Mouse (Mus musculus): ENCODE measurements around the gene Rassf3.

Gene Rassf3

GRCm38 (mm10) chr10:121429981-121430682 is 46.0 kb downstream of the Rassf3 start:
- no peak for DNase-seq (ENCODE audit: low spot score)

GRCm38 (mm10) chr10:121429581-121429980 is 46.6 kb downstream of the Rassf3 start:
- DNase-seq (ENCODE audit: low spot score): no peak

- DNase-seq (ENCODE audit: low spot score): no peak
Observed at GRCm38 (mm10) chr10:121429089-121429488, 47.1 kb downstream of the Rassf3 start.

GRCm38 (mm10) chr10:121428011-121428711 is 48.0 kb downstream of the Rassf3 start:
- no peak for DNase-seq (ENCODE audit: low spot score)

GRCm38 (mm10) chr10:121427136-121427535 is 49.0 kb downstream of the Rassf3 start:
- no peak for DNase-seq (ENCODE audit: low spot score)

GRCm38 (mm10) chr10:121426458-121427070 is 49.6 kb downstream of the Rassf3 start:
- no peak for DNase-seq (ENCODE audit: low spot score)

GRCm38 (mm10) chr10:121425506-121426025 is 50.6 kb downstream of the Rassf3 start:
- no peak for DNase-seq (ENCODE audit: low spot score)

GRCm38 (mm10) chr10:121425079-121425478 is 51.1 kb downstream of the Rassf3 start:
- no peak for DNase-seq (ENCODE audit: low spot score)

- DNase-seq (ENCODE audit: low spot score): no peak
Observed at GRCm38 (mm10) chr10:121424455-121424854, 51.7 kb downstream of the Rassf3 start.

GRCm38 (mm10) chr10:121423541-121424349 is 52.4 kb downstream of the Rassf3 start:
- DNase-seq (ENCODE audit: low spot score): peak; percentile 45

GRCm38 (mm10) chr10:121422294-121422693 is 53.9 kb downstream of the Rassf3 start:
- DNase-seq (ENCODE audit: low spot score): no peak

- DNase-seq (ENCODE audit: low spot score): no peak
Observed at GRCm38 (mm10) chr10:121421657-121422290, 54.4 kb downstream of the Rassf3 start.

GRCm38 (mm10) chr10:121421023-121421422 is 55.1 kb downstream of the Rassf3 start:
- no peak for DNase-seq (ENCODE audit: low spot score)

- DNase-seq (ENCODE audit: low spot score): no peak
Observed at GRCm38 (mm10) chr10:121419640-121420470, 56.3 kb downstream of the Rassf3 start.

GRCm38 (mm10) chr10:121418835-121419234 is 57.3 kb downstream of the Rassf3 start:
- DNase-seq (ENCODE audit: low spot score): no peak

- no peak for DNase-seq (ENCODE audit: low spot score)
Observed at GRCm38 (mm10) chr10:121414127-121414526, 62.0 kb downstream of the Rassf3 start.

- DNase-seq (ENCODE audit: low spot score): no peak
Observed at GRCm38 (mm10) chr10:121412824-121413223, 63.3 kb downstream of the Rassf3 start.

- DNase-seq (ENCODE audit: low spot score): no peak
Observed at GRCm38 (mm10) chr10:121411721-121412455, 64.3 kb downstream of the Rassf3 start.

GRCm38 (mm10) chr10:121409717-121410116 is 66.4 kb downstream of the Rassf3 start:
- no peak for DNase-seq (ENCODE audit: low spot score)

GRCm38 (mm10) chr10:121403946-121404345 is 72.2 kb downstream of the Rassf3 start:
- no peak for DNase-seq (ENCODE audit: low spot score)
